Mouse (Mus musculus): ENCODE data around the gene Rrp36. TPM values are rescaled to one million over a fixed set of nuclear protein-coding genes. Genes with fewer than 3 reads are reported as not detected.
A peak's percentile ranks its signal among the peaks of the same experiment; 100 is the strongest.

Rrp36 gene
- polyA plus RNA-seq, 1 experiment from 2014 or later, result 53.0 TPM

GRCm38 (mm10) chr17:46681466-46682118, 7.4 kb upstream of the Rrp36 start:
- 26% methylated on average over 12 of the region's 12 CpGs for WGBS
- H3K4me3 ChIP-seq, result peak overlapping the region; percentile 83

GRCm38 (mm10) chr17:46680760-46681373, 6.7 kb upstream of the Rrp36 start, which contains the start of gene Klhdc3:
Klhdc3 (minus strand) TSS chr17:46680914.
- peak within 1 kb of the TSS; percentile 79 for H3K9ac ChIP-seq
- under 1% methylated on average over 49 of the region's 49 CpGs for WGBS
- H3K4me3 ChIP-seq, result peak within 1 kb of the TSS; percentile 83
- H3K9me3 ChIP-seq, result no peaks in the 10 kb centered on the region
- ATAC-seq (ENCODE audit: low FRiP score, low read depth), result peak; percentile 98
- peaks cover 46% of the 10 kb centered on the region for H3K36me3 ChIP-seq
- H3K27ac ChIP-seq (replicated peaks), result peak within 1 kb of the TSS; percentile 93
- peak within 1 kb of the TSS; percentile 91 for H3K4me2 ChIP-seq
- peaks cover 31% of the 10 kb centered on the region for H3K4me1 ChIP-seq (replicated peaks)
- no peaks in the 10 kb centered on the region for H3K27me3 ChIP-seq

More at GRCm38 (mm10) chr17:46681466-46682118, 7.4 kb upstream of the Rrp36 start:
- Histone ChIP-seq H3K27ac (replicated peaks) (peak overlapping the region; percentile 84), H3K36me3 (peaks cover 46% of the 10 kb centered on the region), H3K4me2 (peak overlapping the region; percentile 91), H3K9ac (peak overlapping the region; percentile 69), H3K27me3 (no peaks in the 10 kb centered on the region), H3K4me1 (replicated peaks) (peaks cover 31% of the 10 kb centered on the region), H3K9me3 (no peaks in the 10 kb centered on the region)
- ATAC-seq (ENCODE audit: low FRiP score, low read depth), result no peak

- H3K4me3 ChIP-seq, result peak overlapping the region; percentile 83
- peak overlapping the region; percentile 81 for H3K4me2 ChIP-seq
- no peaks in the 10 kb centered on the region for H3K9me3 ChIP-seq
- WGBS, result 1% methylated on average over 33 of the region's 34 CpGs
- peak; percentile 6 for ATAC-seq (ENCODE audit: low FRiP score, low read depth)
- no peaks in the 10 kb centered on the region for H3K27me3 ChIP-seq
- H3K36me3 ChIP-seq, result peaks cover 46% of the 10 kb centered on the region
- peak overlapping the region; percentile 79 for H3K9ac ChIP-seq
- H3K4me1 ChIP-seq (replicated peaks), result peaks cover 31% of the 10 kb centered on the region
- peak overlapping the region; percentile 93 for H3K27ac ChIP-seq (replicated peaks)
Observed at GRCm38 (mm10) chr17:46679843-46680759, 5.9 kb upstream of the Rrp36 start.

- Histone ChIP-seq H3K9ac (0 out of 2 replicates have a peak overlapping the region, but pooled peaks have one; percentile 79), H3K27me3 (no peaks in the 10 kb centered on the region), H3K36me3 (peaks cover 39% of the 10 kb centered on the region), H3K4me3 (peak overlapping the region; percentile 83), H3K4me2 (peak overlapping the region; percentile 81), H3K27ac (replicated peaks) (no peak overlapping the region), H3K4me1 (replicated peaks) (peaks cover 40% of the 10 kb centered on the region), H3K9me3 (no peaks in the 10 kb centered on the region)
- 70% methylated on average over 9 of the region's 9 CpGs for WGBS
- ATAC-seq (ENCODE audit: low FRiP score, low read depth), result no peak
Observed at GRCm38 (mm10) chr17:46678911-46679310, 4.8 kb upstream of the Rrp36 start.

GRCm38 (mm10) chr17:46678416-46678815, 4.3 kb upstream of the Rrp36 start, which contains the start of gene Mea1:
Mea1 (plus strand) TSS chr17:46678793.
- peak within 1 kb of the TSS; percentile 93; the same call in 1 of the 2 replicates for H3K27ac ChIP-seq (replicated peaks)

GRCm38 (mm10) chr17:46674530-46675283, 555 bp upstream of the Rrp36 start:
- Histone ChIP-seq H3K9me3 (no peaks in the 10 kb centered on the region), H3K9ac (peak overlapping the region; percentile 39), H3K27ac (replicated peaks) (peak overlapping the region; percentile 75), H3K4me1 (replicated peaks) (peaks cover 40% of the 10 kb centered on the region), H3K36me3 (peaks cover 37% of the 10 kb centered on the region), H3K27me3 (no peaks in the 10 kb centered on the region), H3K4me2 (peak overlapping the region; percentile 91), H3K4me3 (peak overlapping the region; percentile 84)
- WGBS, result 21% methylated on average over 15 of the region's 15 CpGs
- peak; percentile 17 for ATAC-seq (ENCODE audit: low FRiP score, low read depth)

More at GRCm38 (mm10) chr17:46678416-46678815, 4.3 kb upstream of the Rrp36 start, which contains the start of gene Mea1:
- WGBS, result 94% methylated on average over 8 of the region's 9 CpGs
- no peak for ATAC-seq (ENCODE audit: low FRiP score, low read depth)
- Histone ChIP-seq H3K4me3 (peak within 1 kb of the TSS; percentile 83), H3K4me2 (peak within 1 kb of the TSS; percentile 81), H3K9me3 (no peaks in the 10 kb centered on the region), H3K27me3 (no peaks in the 10 kb centered on the region), H3K36me3 (peaks cover 34% of the 10 kb centered on the region), H3K9ac (peak within 1 kb of the TSS; percentile 79), H3K4me1 (replicated peaks) (peaks cover 44% of the 10 kb centered on the region)

GRCm38 (mm10) chr17:46669911-46670310, 4.2 kb downstream of the Rrp36 start:
- 97% methylated on average over 10 of the region's 10 CpGs for WGBS
- H3K9ac ChIP-seq, result no peak overlapping the region
- no peak overlapping the region for H3K4me3 ChIP-seq
- H3K9me3 ChIP-seq, result no peaks in the 10 kb centered on the region
- H3K36me3 ChIP-seq, result peaks cover 32% of the 10 kb centered on the region
- no peak overlapping the region for H3K27ac ChIP-seq (replicated peaks)
- no peak for ATAC-seq (ENCODE audit: low FRiP score, low read depth)
- no peak overlapping the region for H3K4me2 ChIP-seq
- no peaks in the 10 kb centered on the region for H3K27me3 ChIP-seq
- H3K4me1 ChIP-seq (replicated peaks), result peaks cover 20% of the 10 kb centered on the region

- Histone ChIP-seq H3K27ac (replicated peaks) (no peak overlapping the region), H3K36me3 (peaks cover 49% of the 10 kb centered on the region), H3K4me1 (replicated peaks) (peaks cover 2% of the 10 kb centered on the region; the same call in 1 of the 2 replicates), H3K4me2 (no peak overlapping the region), H3K27me3 (no peaks in the 10 kb centered on the region), H3K4me3 (no peak overlapping the region), H3K9ac (no peak overlapping the region), H3K9me3 (no peaks in the 10 kb centered on the region)
- 88% methylated on average over 16 of the region's 16 CpGs for WGBS
- ATAC-seq (ENCODE audit: low FRiP score, low read depth), result no peak
Observed at GRCm38 (mm10) chr17:46667712-46668111, 6.4 kb downstream of the Rrp36 start.

GRCm38 (mm10) chr17:46662730-46663129, 11.4 kb downstream of the Rrp36 start:
- H3K36me3 ChIP-seq, result peaks cover 84% of the 10 kb centered on the region
- no peaks in the 10 kb centered on the region for H3K27me3 ChIP-seq
- no peaks in the 10 kb centered on the region for H3K4me1 ChIP-seq (replicated peaks)
- H3K9me3 ChIP-seq, result no peaks in the 10 kb centered on the region
- H3K27ac ChIP-seq (replicated peaks), result no peak overlapping the region
- ATAC-seq (ENCODE audit: low FRiP score, low read depth), result no peak
- H3K9ac ChIP-seq, result no peak overlapping the region
- H3K4me3 ChIP-seq, result no peak overlapping the region
- 78% methylated on average over 5 of the region's 5 CpGs for WGBS
- no peak overlapping the region for H3K4me2 ChIP-seq

GRCm38 (mm10) chr17:46661981-46662380, 12.2 kb downstream of the Rrp36 start:
- Histone ChIP-seq H3K9me3 (no peaks in the 10 kb centered on the region), H3K27me3 (no peaks in the 10 kb centered on the region), H3K36me3 (peaks cover 87% of the 10 kb centered on the region), H3K4me2 (no peak overlapping the region), H3K9ac (no peak overlapping the region), H3K4me1 (replicated peaks) (no peaks in the 10 kb centered on the region), H3K4me3 (no peak overlapping the region), H3K27ac (replicated peaks) (no peak overlapping the region)
- no peak for ATAC-seq (ENCODE audit: low FRiP score, low read depth)
- WGBS, result 93% methylated on average over 12 of the region's 12 CpGs

- Histone ChIP-seq H3K9ac (no peak overlapping the region), H3K4me1 (replicated peaks) (no peaks in the 10 kb centered on the region), H3K27me3 (no peaks in the 10 kb centered on the region), H3K9me3 (no peaks in the 10 kb centered on the region), H3K4me3 (no peak overlapping the region), H3K36me3 (peaks cover 90% of the 10 kb centered on the region), H3K4me2 (no peak overlapping the region), H3K27ac (replicated peaks) (no peak overlapping the region)
- whole genome bisulfite sequencing, result 94% methylated on average over 9 of the region's 9 CpGs
- no peak for ATAC-seq (ENCODE audit: low FRiP score, low read depth)
Observed at GRCm38 (mm10) chr17:46661351-46661750, 12.8 kb downstream of the Rrp36 start.

Measured in hindbrain, embryonic 15.5 days (tissue).